Mouse (Mus musculus) Patski (cell line): ENCODE data around the gene Pfas. TPM values are rescaled to one million over a fixed set of nuclear protein-coding genes. Genes with fewer than 3 reads are reported as not detected.
"Not testable (repeated sequence)": the region's sequence is repeated elsewhere in the genome, so short reads cannot be mapped to it uniquely, and the experiment has no call there.

Source experiments
- ATAC-seq: fragments of 100-300 bp; one replicate; pipeline ENCODE4 v1.8.0; 2021
- CTCF ChIA-PET: fragments of 350-600 bp; sonication (Branson Sonifier 250); formaldehyde crosslinking; loops from one replicate; lab custom pipeline; 2022; ENCODE audit warnings: inconsistent platforms; lab: Charles Lee
- POLR2A ChIA-PET: fragments of 350-600 bp; sonication (Branson Sonifier 250); formaldehyde crosslinking; loops from one replicate; lab custom pipeline; 2022; ENCODE audit warnings: antibody characterized with exemption, inconsistent platforms; lab: Charles Lee
- DNase-seq: peaks from one replicate; pipeline ENCODE4 v3.0.0-alpha.2; 2011; ENCODE audit warnings: low read depth, low spot score
- H3K27me3 ChIP-seq: fragments of 371-371 bp; one replicate; pipeline ENCODE4 v1.5.1; 2021
- CTCF ChIP-seq: fragments of 100-300 bp; IDR thresholded peaks from one replicate; pipeline ENCODE4 v1.5.1; 2021
- in situ Hi-C: fragments of 300-500 bp; cut with MboI; formaldehyde crosslinking; loops from 3 replicates; pipeline ENCODE4 v1.11.1; 2018; ENCODE audit warnings: low pct_unique_long_range_greater_than_20kb, mixed read lengths
- polyA plus RNA-seq: library from polyadenylated mRNA; unstranded; gene quantifications from one replicate; pipeline ENCODE4 v1.2.3, GENCODE M21; 2021

The Pfas gene
- polyA plus RNA-seq, 1 experiment from 2014 or later: 12.9 TPM

DNA sequence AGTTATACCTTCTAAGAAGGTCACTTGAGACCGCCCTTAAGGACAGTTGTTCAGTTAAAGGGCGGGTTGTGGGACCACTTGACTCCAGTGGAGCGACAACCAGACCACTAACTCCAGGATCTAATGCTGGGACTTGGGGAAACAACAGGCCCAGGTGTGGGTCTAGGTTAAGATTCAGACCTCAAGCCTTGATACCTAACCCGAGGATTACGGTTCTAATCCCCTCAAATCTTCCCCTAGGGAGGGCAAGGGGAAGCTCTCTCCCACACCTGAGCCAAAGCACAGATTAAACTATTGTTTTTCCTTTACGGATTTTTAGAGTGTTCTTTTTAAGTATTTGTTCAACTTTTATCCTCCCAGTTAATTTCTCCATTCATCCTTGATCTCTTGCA is 34.2 kb downstream of the Pfas start:
- no peaks in the 10 kb centered on the region for H3K27me3 ChIP-seq
- DNase-seq (no peak), ATAC-seq (no peak)
- ChIA-PET CTCF (no interaction called here), POLR2A (no interaction called here)
- TF ChIP-seq CTCF: no peak
- in situ Hi-C loops: loop anchor here (5.0 kb wide), 1 partner anchor 72 kb away; the partner anchor contains the start of gene Rpl26

DNA sequence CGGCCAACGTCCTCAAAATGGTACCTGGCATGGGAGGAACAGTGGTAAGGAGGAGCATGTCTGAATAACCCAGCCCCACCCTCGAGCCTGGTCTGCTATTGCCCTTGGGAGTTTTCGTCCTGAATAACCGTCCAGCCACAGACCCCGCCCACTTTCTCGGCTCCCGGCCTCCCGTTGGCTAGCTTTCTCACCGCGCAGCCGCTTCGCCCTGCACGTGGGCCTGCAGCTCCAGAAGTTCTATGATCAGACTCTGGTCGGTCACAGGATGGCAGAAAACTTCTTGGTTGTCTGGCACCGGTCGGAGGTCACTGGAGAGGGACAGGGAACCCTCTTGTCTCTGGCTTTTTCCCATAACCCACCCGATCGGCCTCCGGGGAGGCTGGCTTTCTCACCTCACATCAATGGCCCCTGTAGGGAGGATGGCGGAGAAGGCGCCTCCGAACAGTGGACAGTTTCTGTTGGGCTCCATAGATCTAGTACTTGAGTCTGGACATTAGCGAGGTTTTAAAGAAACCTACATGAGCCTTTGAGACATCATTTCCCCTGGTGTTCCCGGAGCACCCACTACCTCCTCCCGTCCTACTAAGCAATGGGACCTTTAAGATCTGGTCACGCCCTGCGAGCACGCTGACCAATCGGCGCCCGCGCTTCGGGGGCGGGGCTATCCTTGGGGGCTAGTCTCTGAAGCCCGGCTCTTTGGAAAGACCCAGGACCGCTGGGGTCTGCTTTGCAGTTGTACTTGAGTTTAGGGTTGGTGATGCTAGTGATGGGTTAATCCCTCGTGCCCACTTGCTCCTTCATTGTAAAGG is 34.8 kb downstream of the Pfas start:
- POLR2A ChIA-PET, DNase-seq, CTCF ChIA-PET, H3K27me3 ChIP-seq: not testable (repeated sequence)
- in situ Hi-C loops: loop anchor here (5.0 kb wide), 1 partner anchor 71 kb away; the partner anchor contains the start of gene Rpl26
- ATAC-seq: peak; percentile 68

DNA sequence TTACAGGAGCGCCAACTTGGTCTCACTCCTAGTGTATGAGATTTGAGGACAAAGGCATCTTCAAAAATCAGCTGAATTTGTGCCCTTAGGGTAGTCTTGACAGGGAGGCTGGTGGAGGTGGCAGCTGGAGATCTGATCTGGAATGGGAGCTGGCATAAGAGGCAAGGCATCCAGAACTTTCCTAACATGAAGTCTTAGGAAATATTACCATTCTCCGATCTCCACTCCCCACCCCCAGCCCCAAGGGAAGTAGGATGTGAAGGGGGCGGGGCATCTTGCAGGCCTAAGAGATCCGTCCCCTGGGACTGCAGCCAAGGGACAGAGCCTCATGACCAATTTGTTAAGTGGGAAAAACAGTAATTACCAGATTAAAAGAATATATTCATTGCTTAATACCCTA is 38.0 kb downstream of the Pfas start:
- DNase-seq: no peak
- ChIA-PET CTCF (no interaction called here), POLR2A (no interaction called here)
- in situ Hi-C loops: loop anchor here (5.0 kb wide), 1 partner anchor 68 kb away; the partner anchor contains the start of gene Rpl26
- no peak for TF ChIP-seq CTCF
- H3K27me3 ChIP-seq: no peaks in the 10 kb centered on the region
- no peak for ATAC-seq

DNA sequence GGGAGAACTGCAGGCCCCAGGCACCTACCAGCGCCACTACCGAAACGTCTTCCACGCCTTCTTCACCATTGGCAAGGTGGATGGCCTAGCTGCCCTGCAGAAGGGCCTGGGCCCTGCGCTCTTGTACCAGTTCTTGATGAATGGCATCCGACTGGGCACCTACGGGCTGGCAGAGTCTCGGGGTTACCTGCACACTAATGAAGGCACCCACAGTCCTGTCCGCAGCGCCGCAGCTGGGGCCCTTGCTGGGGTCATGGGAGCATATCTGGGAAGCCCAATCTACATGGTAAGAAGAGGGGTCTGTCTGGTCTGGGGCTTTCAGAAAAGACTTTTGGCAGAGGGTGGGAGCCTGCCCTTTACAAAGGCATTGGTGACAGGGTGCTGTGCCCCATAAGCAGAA is 39.5 kb downstream of the Pfas start:
- POLR2A ChIA-PET: no interaction called here
- CTCF ChIA-PET: no interaction called here
- in situ Hi-C loops: no loop called here
- TF ChIP-seq CTCF: no peak
- H3K27me3 ChIP-seq: no peaks in the 10 kb centered on the region
- DNase-seq: no peak
- ATAC-seq: no peak

DNA sequence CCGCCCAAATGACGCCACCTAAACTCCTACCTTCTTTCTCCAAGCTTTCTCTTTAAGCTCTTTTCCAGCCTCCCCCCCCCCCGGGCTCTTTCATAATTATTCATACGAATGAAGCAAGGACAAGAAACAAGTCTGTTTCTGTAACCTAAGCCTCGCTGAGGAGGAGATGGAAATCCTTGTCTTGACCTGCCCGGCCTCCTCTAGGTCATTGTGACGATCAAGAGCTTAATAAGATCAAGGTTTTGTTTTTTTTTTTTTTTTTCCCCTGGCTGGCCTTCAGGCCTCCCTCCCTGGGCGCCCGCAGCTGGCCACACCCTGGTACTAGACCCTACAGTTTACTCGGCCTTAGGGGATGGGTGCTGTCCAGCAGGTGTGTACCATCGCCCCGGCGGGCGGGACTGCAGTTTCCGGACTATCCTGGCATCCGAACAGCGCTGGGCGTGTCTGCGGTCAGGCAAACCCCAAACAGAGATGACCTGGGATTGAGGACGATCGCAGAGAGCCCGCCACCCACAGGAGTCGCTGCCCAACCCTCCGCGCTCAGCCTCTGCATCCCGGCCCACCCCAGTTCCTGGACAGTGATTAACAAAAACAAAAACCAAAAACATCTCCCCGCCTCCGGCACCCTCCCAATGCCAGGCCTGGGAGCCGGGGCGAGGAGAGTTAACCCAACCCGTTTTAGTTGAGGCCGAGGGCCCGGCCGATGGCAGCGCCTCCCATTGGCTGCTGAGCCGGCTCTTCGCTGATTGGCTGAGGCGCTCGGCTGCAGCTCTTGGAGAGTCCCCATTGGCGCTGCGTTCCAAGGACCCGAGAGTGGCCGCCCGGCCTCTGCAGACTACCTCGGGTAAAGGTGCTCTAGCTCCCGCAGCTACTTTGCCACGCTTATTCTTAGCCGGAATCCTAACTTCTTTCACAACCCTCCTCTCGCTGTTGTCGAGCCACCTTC is 40.6 kb downstream of the Pfas start, which contains the start of gene Slc25a35:
TSS of gene Slc25a35 (plus strand) at position 795 of the 946 bp plus-strand sequence.
- POLR2A ChIA-PET: interaction anchor here (0.5 to 0.7 kb wide), 2 partner anchors 26 to 1264 kb away, joined by 3 read pairs; no protein-coding TSS in a partner anchor
- TF ChIP-seq CTCF: no peak
- DNase-seq (no peak), ATAC-seq (peak; percentile 93)
- H3K27me3 ChIP-seq: no peaks in the 10 kb centered on the region
- CTCF ChIA-PET: interaction anchor here (1.1 to 2.2 kb wide), 5 partner anchors 8 to 28 kb away, joined by 3 to 9 read pairs (median 3); partner anchors contain the start of gene Rangrf
- in situ Hi-C loops: no loop called here

DNA sequence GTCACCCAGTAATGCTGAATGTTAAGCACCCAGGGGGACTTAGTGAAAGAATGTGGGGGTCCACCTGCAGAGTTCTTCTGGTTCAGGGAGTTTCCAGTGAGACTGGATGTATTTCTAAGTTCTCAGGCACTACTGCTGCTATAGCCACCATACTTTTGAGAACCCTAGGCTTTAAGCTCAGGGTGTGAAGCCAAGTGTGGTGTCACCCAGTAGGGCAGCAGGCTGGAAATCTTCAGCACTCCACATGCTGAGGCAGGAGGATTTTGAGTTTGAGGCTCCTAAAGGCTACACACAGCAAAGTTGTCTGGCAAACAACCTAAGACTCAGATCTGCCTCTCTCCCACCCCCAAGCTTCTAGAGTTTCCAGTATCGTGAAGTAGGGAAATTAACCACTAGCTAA is 41.7 kb downstream of the Pfas start:
- DNase-seq (no peak), ATAC-seq (no peak)
- ChIA-PET CTCF (interaction anchor here (1.0 to 2.2 kb wide), 5 partner anchors 9 to 27 kb away, joined by 3 to 9 read pairs (median 3); partner anchors contain the start of gene Rangrf), POLR2A (no interaction called here)
- in situ Hi-C loops: no loop called here
- H3K27me3 ChIP-seq: no peaks in the 10 kb centered on the region
- no peak for TF ChIP-seq CTCF

DNA sequence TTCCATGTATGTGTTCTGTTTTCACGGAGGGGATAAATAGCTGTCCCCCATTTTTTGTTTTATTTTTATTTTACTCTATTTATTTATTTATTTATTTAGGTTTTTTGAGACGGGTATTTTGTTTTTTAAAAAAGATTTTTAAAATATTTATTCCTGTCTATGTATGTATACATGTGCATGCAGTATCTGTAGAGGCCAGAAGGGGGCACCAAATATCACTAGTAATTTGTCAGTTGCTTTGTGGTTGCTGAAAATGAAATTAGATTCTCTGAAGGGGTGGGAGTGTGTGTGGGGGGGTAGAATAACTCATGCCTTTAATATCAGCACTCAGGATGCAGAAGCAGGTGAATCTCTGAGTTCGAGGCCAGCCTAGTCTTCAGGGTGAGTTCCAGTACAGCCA is 42.4 kb downstream of the Pfas start:
- POLR2A ChIA-PET: no interaction called here
- in situ Hi-C loops: no loop called here
- no peaks in the 10 kb centered on the region for H3K27me3 ChIP-seq
- no peak for TF ChIP-seq CTCF
- ATAC-seq: no peak
- no peak for DNase-seq
- CTCF ChIA-PET: interaction anchor here (0.8 to 2.2 kb wide), 6 partner anchors 10 to 46 kb away, joined by 3 to 10 read pairs (median 3); no protein-coding TSS in a partner anchor

DNA sequence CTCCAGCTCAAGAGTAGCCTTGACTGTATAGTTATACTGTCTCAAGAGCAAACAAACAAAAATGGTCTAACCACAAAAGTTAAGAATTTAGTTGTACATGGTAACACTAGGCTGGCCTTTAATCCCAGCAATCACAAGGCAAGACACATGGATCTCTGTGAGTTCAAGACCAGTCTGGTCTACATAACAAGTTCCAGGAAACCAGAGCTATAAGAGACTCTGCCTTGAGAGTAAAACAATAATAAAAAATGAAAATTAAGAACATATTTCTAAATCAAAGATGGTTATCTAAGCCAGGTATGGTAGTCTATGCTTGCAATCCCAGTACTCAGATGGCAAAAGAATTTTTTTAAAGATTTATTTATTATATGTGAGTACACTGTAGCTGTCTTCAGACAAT is 43.2 kb downstream of the Pfas start:
- no peak for TF ChIP-seq CTCF
- ChIA-PET CTCF (interaction anchor here (0.8 to 2.2 kb wide), 4 partner anchors 11 to 17 kb away, joined by 3 to 10 read pairs (median 4); no protein-coding TSS in a partner anchor), POLR2A (interaction anchor here (0.7 kb wide), 1 partner anchor 26 kb away, joined by 8 read pairs; no protein-coding TSS in a partner anchor)
- DNase-seq (no peak), ATAC-seq (no peak)
- in situ Hi-C loops: no loop called here
- no peaks in the 10 kb centered on the region for H3K27me3 ChIP-seq

DNA sequence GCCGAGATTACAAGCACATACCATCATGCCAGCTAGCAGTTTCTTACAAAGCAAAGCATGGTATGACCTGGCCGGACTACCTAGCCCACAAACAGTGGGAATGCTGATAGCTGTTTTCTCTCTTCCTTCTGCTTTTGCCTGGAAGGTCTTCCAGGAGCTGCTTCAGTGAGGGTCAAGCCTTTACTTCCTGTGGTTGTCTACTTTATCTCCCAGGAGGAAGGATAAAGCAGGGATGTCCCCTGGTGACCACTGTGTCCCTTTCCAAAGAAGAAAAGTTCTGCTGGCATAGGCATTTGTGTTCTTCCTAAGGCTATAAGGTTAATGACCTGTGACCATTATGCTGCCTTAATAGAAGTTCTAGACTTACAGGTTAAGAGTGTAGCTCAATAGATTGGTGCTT is 44.9 kb downstream of the Pfas start:
- ATAC-seq (no peak), DNase-seq (no peak)
- no peak for TF ChIP-seq CTCF
- ChIA-PET POLR2A (no interaction called here), CTCF (no interaction called here)
- in situ Hi-C loops: no loop called here
- H3K27me3 ChIP-seq: peaks cover 7% of the 10 kb centered on the region

DNA sequence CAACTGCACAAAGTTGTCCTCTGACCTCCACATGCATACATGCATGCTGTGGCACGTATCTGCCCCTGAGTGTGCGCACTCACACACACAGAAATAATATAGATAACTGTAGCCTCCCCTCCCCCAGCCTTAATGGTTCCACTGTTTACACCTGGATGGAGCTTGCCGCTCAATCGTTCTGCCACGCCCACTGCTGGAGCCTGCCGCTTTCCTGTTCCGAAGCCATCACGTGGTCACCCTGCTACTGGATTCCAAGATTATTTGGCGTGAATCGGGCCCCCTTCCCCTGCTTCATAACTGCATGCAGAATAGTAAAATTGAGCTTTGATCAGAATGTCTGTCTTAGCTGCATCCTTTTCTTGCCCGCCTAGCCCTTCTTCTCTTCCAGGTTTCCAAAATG is 46.1 kb downstream of the Pfas start:
- CTCF ChIA-PET, DNase-seq, POLR2A ChIA-PET, in situ Hi-C loops, H3K27me3 ChIP-seq, ATAC-seq: not testable (repeated sequence)
